Mouse (Mus musculus) embryonic facial prominence, embryonic 11.5 days (tissue): ENCODE measurements around the gene Ccdc38. TPM values are rescaled to one million over a fixed set of nuclear protein-coding genes. Genes with fewer than 3 reads are reported as not detected.

Experiments
- ATAC-seq: fragments of 200-750 bp; cut with Nextera tagmentation; replicated peaks from 2 replicates; pipeline ENCODE4 v1.8.0; 2017; ENCODE audit warnings: low read depth; ENCODE audit not compliant: insufficient number of reproducible peaks, low FRiP score, low TSS enrichment
- DNase-seq: peaks from one replicate; pipeline ENCODE4 v3.0.0-alpha.2; 2015; ENCODE audit warnings: low spot score
- H3K27ac ChIP-seq: fragments of 300-500 bp; sonication (generic); replicated peaks from 2 replicates; pipeline ENCODE4 v1.5.1; 2014; ENCODE audit warnings: mild to moderate bottlenecking, low read depth, low read length, control low read depth
- H3K27me3 ChIP-seq: fragments of 300-500 bp; sonication (generic); 2 replicates; pipeline ENCODE4 v1.6.1; 2014; ENCODE audit warnings: mild to moderate bottlenecking, low read length, moderate library complexity, mixed read lengths; ENCODE audit not compliant: control insufficient read depth, insufficient read depth
- H3K36me3 ChIP-seq: fragments of 300-500 bp; sonication (generic); replicated peaks from 2 replicates; pipeline ENCODE4 v1.6.1; 2014; ENCODE audit warnings: low read depth, mild to moderate bottlenecking, low read length, moderate library complexity, mixed read lengths; ENCODE audit not compliant: control insufficient read depth, insufficient read depth
- H3K4me1 ChIP-seq: fragments of 300-500 bp; sonication (generic); 2 replicates; pipeline ENCODE4 v1.6.1; 2014; ENCODE audit warnings: low read length, mixed read lengths; ENCODE audit not compliant: control insufficient read depth, insufficient read depth
- H3K4me2 ChIP-seq: fragments of 300-500 bp; sonication (generic); 2 replicates; pipeline ENCODE4 v1.6.1; 2014; ENCODE audit warnings: low read depth, mild to moderate bottlenecking, control low read depth, low read length, moderate library complexity
- H3K4me3 ChIP-seq: fragments of 300-500 bp; sonication (generic); 2 replicates; pipeline ENCODE4 v1.5.1; 2014; ENCODE audit warnings: low read depth, low read length, control low read depth
- H3K9ac ChIP-seq: fragments of 300-500 bp; sonication (generic); replicated peaks from 2 replicates; pipeline ENCODE4 v1.6.1; 2014; ENCODE audit warnings: mild to moderate bottlenecking, control low read depth, low read length
- H3K9me3 ChIP-seq: fragments of 300-500 bp; sonication (generic); replicated peaks from 2 replicates; pipeline ENCODE4 v1.6.1; 2016; ENCODE audit warnings: mild to moderate bottlenecking, low read length, inconsistent platforms, mixed read lengths; ENCODE audit not compliant: control insufficient read depth
- WGBS: fragments of 180-500 bp; shearing (Covaris S2); extraction: QIAGEN DNeasy Blood & Tissue Kit; methylation state at CpG from one replicate; pipeline ENCODE4 v1.1.7; 2014; 5-methylcytosine and 5-hydroxymethylcytosine counted together
- polyA plus RNA-seq: library from polyadenylated mRNA; unstranded; fragments of >200 nt; fragmentation: Nextera tagmentation; extraction: Ambion mirVana; gene quantifications from 2 replicates; pipeline ENCODE4 v1.2.1, GENCODE M21; 2014

The Ccdc38 gene
- polyA plus RNA-seq, 1 experiment from 2014 or later, result 0.46 TPM

DNA sequence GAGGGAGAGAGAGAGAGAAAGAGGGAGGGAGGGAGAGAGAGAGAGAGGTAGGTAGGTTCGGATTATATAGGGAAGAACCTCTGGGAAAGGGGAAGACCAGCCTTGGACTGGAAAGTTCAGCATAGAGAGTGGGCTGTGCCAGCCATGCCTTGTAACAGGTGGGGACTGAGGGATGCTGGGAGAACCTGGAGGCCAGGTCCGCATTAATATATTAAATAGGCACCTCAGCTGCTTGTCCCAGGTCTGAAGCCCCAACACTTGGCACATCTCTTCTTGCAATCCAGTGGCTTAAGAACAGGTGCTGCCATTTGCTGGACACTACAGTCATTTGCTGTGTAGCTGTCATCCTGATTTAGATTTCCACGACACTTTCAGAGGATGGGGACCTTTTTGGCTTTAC lies 56.2 kb downstream of the Ccdc38 start:
- no peaks in the 10 kb centered on the region for H3K36me3 ChIP-seq
- ATAC-seq (no peak), DNase-seq (no peak)
- 75% methylated on average over 3 of the region's 3 CpGs for WGBS
- H3K9ac ChIP-seq, result no peak overlapping the region
- no peak overlapping the region for H3K27ac ChIP-seq
- no peaks in the 10 kb centered on the region for H3K4me1 ChIP-seq
- H3K9me3 ChIP-seq, result no peaks in the 10 kb centered on the region
- H3K4me2 ChIP-seq, result no peak overlapping the region
- H3K27me3 ChIP-seq, result no peaks in the 10 kb centered on the region
- H3K4me3 ChIP-seq, result no peak overlapping the region

DNA sequence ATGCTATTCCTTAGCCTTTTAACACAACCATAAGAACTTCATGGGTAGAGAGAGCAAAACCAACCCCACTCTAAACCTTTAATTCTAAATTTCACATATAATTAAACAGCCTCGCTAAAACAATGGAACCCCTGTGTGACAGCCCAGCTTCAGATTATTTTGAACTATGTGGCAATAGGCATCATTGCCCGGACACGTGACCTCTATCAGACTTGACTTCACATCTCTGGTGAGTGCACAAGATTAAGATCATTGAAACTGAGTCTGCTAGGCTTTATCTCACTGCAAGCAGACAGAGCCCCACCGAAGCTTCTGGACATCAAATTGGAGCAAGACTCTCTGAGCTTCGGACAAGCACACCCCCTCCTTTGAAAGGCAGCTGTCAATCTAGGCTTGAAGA lies 61.9 kb downstream of the Ccdc38 start:
- H3K9me3 ChIP-seq, result no peaks in the 10 kb centered on the region
- 81% methylated on average over 5 of the region's 5 CpGs for WGBS
- no peak overlapping the region for H3K4me3 ChIP-seq
- ATAC-seq (no peak), DNase-seq (no peak)
- H3K27ac ChIP-seq, result no peak overlapping the region
- H3K4me1 ChIP-seq, result no peaks in the 10 kb centered on the region
- H3K4me2 ChIP-seq, result no peak overlapping the region
- H3K9ac ChIP-seq, result no peak overlapping the region
- no peaks in the 10 kb centered on the region for H3K36me3 ChIP-seq
- H3K27me3 ChIP-seq, result no peaks in the 10 kb centered on the region

DNA sequence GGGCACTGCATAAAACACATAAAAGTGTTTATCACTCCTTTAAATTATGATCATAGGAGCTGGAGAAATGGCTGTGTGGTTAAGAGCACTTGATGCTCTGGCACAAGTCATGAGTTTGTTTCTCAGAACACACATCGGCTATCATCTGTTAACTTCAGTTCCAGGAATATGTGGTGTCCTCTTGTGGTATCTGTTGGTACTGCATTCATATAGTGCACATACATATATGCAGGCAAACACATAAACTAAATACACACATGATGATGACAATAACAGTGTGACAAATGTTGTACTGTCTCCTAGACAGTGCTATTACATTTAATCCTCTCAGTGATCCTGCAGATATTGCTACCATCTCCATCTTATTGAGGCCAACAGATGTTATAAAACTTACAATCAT lies 62.8 kb downstream of the Ccdc38 start:
- H3K27me3 ChIP-seq, result no peaks in the 10 kb centered on the region
- no peaks in the 10 kb centered on the region for H3K36me3 ChIP-seq
- H3K4me2 ChIP-seq, result no peak overlapping the region
- ATAC-seq (no peak), DNase-seq (no peak)
- H3K27ac ChIP-seq, result no peak overlapping the region
- WGBS, result 100% methylated on average over 1 of the region's 1 CpGs
- no peaks in the 10 kb centered on the region for H3K9me3 ChIP-seq
- no peaks in the 10 kb centered on the region for H3K4me1 ChIP-seq
- H3K4me3 ChIP-seq, result no peak overlapping the region
- no peak overlapping the region for H3K9ac ChIP-seq

DNA sequence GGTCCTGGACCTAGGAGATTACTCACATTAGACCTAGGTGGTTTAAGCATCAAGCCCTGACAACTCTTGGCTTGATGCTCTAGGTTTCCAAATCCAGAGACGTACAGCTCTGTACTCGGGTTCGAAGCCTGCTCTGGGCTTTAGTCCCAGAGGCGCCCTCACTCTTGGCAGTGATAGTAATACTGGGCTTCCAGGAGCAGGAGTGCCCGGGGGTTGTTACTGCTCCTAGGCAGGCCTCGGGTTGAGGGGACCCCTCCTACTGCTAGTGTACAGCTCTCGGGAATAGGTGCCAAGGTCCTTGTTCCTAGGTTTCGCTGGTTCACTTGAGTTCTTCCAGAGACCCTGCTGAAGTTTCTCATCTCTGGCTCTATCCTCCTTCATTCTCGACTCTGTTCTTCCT lies 65.9 kb downstream of the Ccdc38 start:
- WGBS, result 87% methylated on average over 9 of the region's 9 CpGs
- H3K4me2 ChIP-seq, result no peak overlapping the region
- no peak overlapping the region for H3K4me3 ChIP-seq
- no peaks in the 10 kb centered on the region for H3K4me1 ChIP-seq
- H3K9me3 ChIP-seq, result no peaks in the 10 kb centered on the region
- H3K9ac ChIP-seq, result no peak overlapping the region
- no peaks in the 10 kb centered on the region for H3K27me3 ChIP-seq
- no peak for DNase-seq
- H3K27ac ChIP-seq, result no peak overlapping the region
- H3K36me3 ChIP-seq, result no peaks in the 10 kb centered on the region
- ATAC-seq, result no peak

DNA sequence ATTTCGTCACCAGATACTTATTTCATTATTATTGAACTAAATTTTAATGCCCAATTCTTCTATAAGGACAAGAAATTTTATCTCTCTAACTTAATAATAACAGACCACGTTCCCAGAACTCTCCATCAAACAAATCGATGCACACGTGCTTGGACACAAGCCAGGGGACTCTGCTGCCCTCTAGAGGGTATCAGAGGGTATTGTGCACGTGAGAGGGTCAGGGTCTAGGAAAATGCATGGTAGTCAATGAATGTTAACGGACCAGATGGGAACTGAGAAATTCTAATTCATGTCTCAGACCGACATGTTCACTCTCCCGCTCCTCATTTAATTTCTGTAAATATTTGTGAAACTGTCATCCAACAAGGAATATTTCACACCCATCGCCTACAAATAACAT lies 67.6 kb downstream of the Ccdc38 start:
- Histone ChIP-seq H3K9me3 (no peaks in the 10 kb centered on the region), H3K9ac (no peak overlapping the region), H3K27ac (no peak overlapping the region), H3K4me1 (no peaks in the 10 kb centered on the region), H3K27me3 (no peaks in the 10 kb centered on the region), H3K4me3 (no peak overlapping the region), H3K36me3 (no peaks in the 10 kb centered on the region), H3K4me2 (no peak overlapping the region)
- DNase-seq (peak; percentile 56), ATAC-seq (no peak)
- 57% methylated on average over 9 of the region's 9 CpGs for WGBS

DNA sequence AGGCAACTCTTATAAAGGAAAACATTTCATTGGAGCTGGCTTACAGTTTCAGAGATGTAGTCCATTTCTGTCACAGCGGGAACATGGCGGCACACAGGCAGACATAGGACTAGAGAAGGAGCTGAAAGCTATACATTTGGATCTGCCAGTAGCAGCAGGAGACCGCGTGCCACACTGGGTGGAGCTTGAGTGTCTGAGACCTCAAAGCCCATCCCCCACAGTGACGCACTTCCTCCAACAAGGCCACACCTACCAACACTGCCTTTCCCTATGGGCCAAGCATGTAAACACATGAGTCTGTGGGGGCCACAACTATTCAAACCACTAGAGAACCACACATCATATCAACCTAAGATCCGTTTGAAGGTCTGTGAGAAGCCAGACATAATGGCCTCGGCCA lies 68.8 kb downstream of the Ccdc38 start:
- H3K36me3 ChIP-seq, result no peaks in the 10 kb centered on the region
- 92% methylated on average over 7 of the region's 7 CpGs for WGBS

GRCm38 (mm10) chr10:93610896-93611295 lies 70.5 kb downstream of the Ccdc38 start:
- DNase-seq (no peak), ATAC-seq (no peak)
- Histone ChIP-seq H3K36me3 (no peaks in the 10 kb centered on the region), H3K27me3 (no peaks in the 10 kb centered on the region), H3K9ac (no peak overlapping the region), H3K4me1 (no peaks in the 10 kb centered on the region), H3K27ac (no peak overlapping the region), H3K4me3 (no peak overlapping the region), H3K4me2 (no peak overlapping the region), H3K9me3 (no peaks in the 10 kb centered on the region)
- 100% methylated on average over 1 of the region's 1 CpGs for WGBS

More for the DNA sequence above, 68.8 kb downstream of the Ccdc38 start:
- DNase-seq (no peak), ATAC-seq (no peak)
- H3K4me2 ChIP-seq, result no peak overlapping the region
- no peaks in the 10 kb centered on the region for H3K9me3 ChIP-seq
- H3K4me1 ChIP-seq, result no peaks in the 10 kb centered on the region
- H3K27ac ChIP-seq, result no peak overlapping the region
- H3K4me3 ChIP-seq, result no peak overlapping the region
- H3K27me3 ChIP-seq, result no peaks in the 10 kb centered on the region
- H3K9ac ChIP-seq, result no peak overlapping the region

DNA sequence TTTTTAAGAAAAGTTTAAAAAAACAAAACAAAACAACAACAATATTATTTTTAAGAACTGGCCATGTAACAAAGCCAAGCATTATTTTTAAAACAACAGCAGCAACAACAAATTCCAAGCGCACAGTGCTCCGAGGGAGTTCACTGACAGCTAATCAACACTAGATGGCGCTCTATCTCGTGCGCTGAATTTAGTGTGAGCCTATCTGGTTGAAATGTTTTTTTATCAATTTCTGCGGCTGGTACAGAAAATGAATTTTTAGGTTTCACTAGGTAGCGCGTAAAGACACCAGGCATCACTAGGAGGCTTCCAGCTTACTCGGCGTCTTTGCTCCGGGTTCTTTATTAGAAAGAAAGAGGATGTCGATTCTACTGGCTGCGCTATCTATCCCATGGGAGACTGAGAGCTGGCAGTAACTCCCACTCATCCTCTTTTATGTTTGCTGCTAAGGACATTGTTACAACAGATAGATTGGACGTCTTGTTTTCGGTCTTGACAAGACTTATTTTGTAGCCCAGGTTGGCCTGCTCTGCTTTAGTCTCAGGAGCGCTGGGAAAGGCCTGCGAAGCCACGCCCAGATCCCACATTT lies 71.1 kb downstream of the Ccdc38 start:
- Histone ChIP-seq H3K4me2 (no peak overlapping the region), H3K9me3 (no peaks in the 10 kb centered on the region), H3K4me1 (no peaks in the 10 kb centered on the region), H3K27me3 (no peaks in the 10 kb centered on the region), H3K36me3 (no peaks in the 10 kb centered on the region), H3K27ac (no peak overlapping the region), H3K9ac (no peak overlapping the region), H3K4me3 (no peak overlapping the region)
- 45% methylated on average over 18 of the region's 18 CpGs for WGBS
- no peak for ATAC-seq
- peak; percentile 81 for DNase-seq
